In genomic region chr13:106432165-106432564, GRCm38 (mm10) we compare ENCODE assay signal across 22 mouse cellular contexts.
DNase-seq lines count a peak whose midpoint lies in the region; ATAC-seq lines count a peak whose summit lies in the region.
"Had no signal": no experiment of that assay in that cellular context is flagged by ENCODE, and none has a peak within 500 bp of the region (broad histone marks: within the 10 kb centered on the region; RNA-seq: fewer than 3 reads in every experiment).

No protein-coding gene starts in this region.

- peak overlapping the region; percentile 39; the same call in 1 of the 2 replicates for H3K27ac ChIP-seq in hindbrain, embryonic 11.5 days (ENCODE audit: low read depth, low read length)
- H3K27ac ChIP-seq in hindbrain, embryonic 16.5 days (ENCODE audit: low read depth, low read length): no peak overlapping the region
- H3K27ac ChIP-seq: embryonic facial prominence, embryonic 10.5 days; embryonic facial prominence, embryonic 12.5 days; forebrain, embryonic 13.5 days; forebrain, embryonic 15.5 days had no signal

- H3K9me3 ChIP-seq in hindbrain, embryonic 11.5 days (ENCODE audit: control insufficient read depth, low read length): no peaks in the 10 kb centered on the region
- no peaks in the 10 kb centered on the region for H3K9me3 ChIP-seq in hindbrain, embryonic 16.5 days (ENCODE audit: control insufficient read depth, low read length)
- H3K9me3 ChIP-seq: embryonic facial prominence, embryonic 10.5 days; embryonic facial prominence, embryonic 12.5 days; forebrain, embryonic 13.5 days; forebrain, embryonic 15.5 days had no signal

- 54% methylated on average over 3 of the region's 3 CpGs for WGBS in hindbrain, embryonic 11.5 days
- 46% methylated on average over 3 of the region's 3 CpGs for WGBS in hindbrain, embryonic 16.5 days

- H3K27me3 ChIP-seq in hindbrain, embryonic 11.5 days (ENCODE audit: control insufficient read depth, insufficient read depth, low read length): no peaks in the 10 kb centered on the region
- no peaks in the 10 kb centered on the region for H3K27me3 ChIP-seq in hindbrain, embryonic 16.5 days (replicated peaks; ENCODE audit: control insufficient read depth, insufficient read depth, low read length)
- H3K27me3 ChIP-seq: embryonic facial prominence, embryonic 12.5 days; forebrain, embryonic 13.5 days; forebrain, embryonic 15.5 days; Patski had no signal

- H3K36me3 ChIP-seq in hindbrain, embryonic 11.5 days (ENCODE audit: control insufficient read depth, insufficient read depth, low read length): no peaks in the 10 kb centered on the region
- H3K36me3 ChIP-seq in hindbrain, embryonic 16.5 days (ENCODE audit: control insufficient read depth, insufficient read depth, low read length): no peaks in the 10 kb centered on the region
- H3K36me3 ChIP-seq: embryonic facial prominence, embryonic 10.5 days; embryonic facial prominence, embryonic 12.5 days; forebrain, embryonic 15.5 days had no signal

- H3K4me1 ChIP-seq in hindbrain, embryonic 11.5 days (replicated peaks; ENCODE audit: control insufficient read depth, insufficient read depth, low read length): no peaks in the 10 kb centered on the region
- H3K4me1 ChIP-seq in hindbrain, embryonic 16.5 days (ENCODE audit: control insufficient read depth, insufficient read depth, low read depth, low read length): no peaks in the 10 kb centered on the region
- H3K4me1 ChIP-seq: embryonic facial prominence, embryonic 10.5 days; embryonic facial prominence, embryonic 12.5 days; forebrain, embryonic 13.5 days; forebrain, embryonic 15.5 days had no signal

- no peak overlapping the region for H3K9ac ChIP-seq in hindbrain, embryonic 11.5 days (ENCODE audit: low read depth, low read length)
- no peak overlapping the region for H3K9ac ChIP-seq in hindbrain, embryonic 16.5 days (ENCODE audit: low read depth, low read length)
- H3K9ac ChIP-seq: embryonic facial prominence, embryonic 12.5 days; forebrain, embryonic 13.5 days; forebrain, embryonic 15.5 days; forebrain, postnatal 0 days had no signal

- H3K4me2 ChIP-seq in hindbrain, embryonic 11.5 days (replicated peaks; ENCODE audit: low read depth, low read length): no peak overlapping the region
- no peak overlapping the region for H3K4me2 ChIP-seq in hindbrain, embryonic 16.5 days (ENCODE audit: low read length)
- H3K4me2 ChIP-seq: embryonic facial prominence, embryonic 12.5 days; forebrain, embryonic 13.5 days; forebrain, embryonic 15.5 days had no signal

- DNase-seq in embryo, embryonic 10.5 days (ENCODE audit: low spot score): peak; percentile 4
- no peak for DNase-seq in embryo, embryonic 9.5 days (ENCODE audit: extremely low spot score)
- peak; percentile 6 for DNase-seq in hindbrain, embryonic 11.5 days (ENCODE audit: low spot score)
- DNase-seq in retina, embryonic 14.5 days (ENCODE audit: low spot score): peak; percentile 51
- DNase-seq in retina, postnatal 1 day: no peak
- DNase-seq: adrenal gland, adult 8-10 months; adrenal gland, postnatal 14 days; adrenal gland, postnatal 36 days; cerebellum, adult 11-12 months; cerebellum, adult 2 months; cerebellum, adult 9-10 months; cerebellum, postnatal 10 days; cerebellum, postnatal 25 days; forebrain, postnatal 0 days had no signal

- ATAC-seq in hindbrain, embryonic 11.5 days (ENCODE audit: low FRiP score): peak; percentile 64
- no peak for ATAC-seq in hindbrain, embryonic 16.5 days
- no peak for ATAC-seq in inflammation-experienced regulatory T-cells, adult 6 months
- ATAC-seq: activated CD4-positive, CD25-positive, alpha-beta regulatory T cell, adult 4 months; forebrain, embryonic 13.5 days; forebrain, embryonic 15.5 days; forebrain, postnatal 0 days; Patski had no signal

- no peak overlapping the region for H3K4me3 ChIP-seq in hindbrain, embryonic 11.5 days (ENCODE audit: low read depth, low read length)
- no peak overlapping the region for H3K4me3 ChIP-seq in hindbrain, embryonic 16.5 days (ENCODE audit: low read length)
- H3K4me3 ChIP-seq: embryonic facial prominence, embryonic 10.5 days; embryonic facial prominence, embryonic 12.5 days; forebrain, embryonic 13.5 days; forebrain, embryonic 15.5 days had no signal

Comparison
In these comparisons a context has a peak if more than half of its experiments do, and no peak if none do; other contexts are left out.
1. DNase-seq: peak in embryo, embryonic 10.5 days (single experiment), hindbrain, embryonic 11.5 days (single experiment) and retina, embryonic 14.5 days (single experiment); none in embryo, embryonic 9.5 days (single experiment) and retina, postnatal 1 day (single experiment).